Mouse (Mus musculus) stomach, embryonic 16.5 days (tissue): ENCODE results near the gene Pde1c. TPM values are rescaled to one million over a fixed set of nuclear protein-coding genes. Genes with fewer than 3 reads are reported as not detected.

Source experiments
- ATAC-seq: fragments of 200-750 bp; cut with Nextera tagmentation; 2 replicates; pipeline ENCODE4 v1.8.0; 2017; ENCODE audit warnings: moderate number of reproducible peaks, moderate TSS enrichment; ENCODE audit not compliant: insufficient read depth, low FRiP score
- H3K27ac ChIP-seq: fragments of 300-500 bp; sonication (generic); 2 replicates; pipeline ENCODE4 v1.5.1; 2014; ENCODE audit warnings: low read length
- H3K27me3 ChIP-seq: fragments of 300-500 bp; sonication (generic); 2 replicates; pipeline ENCODE4 v1.6.1; 2014; ENCODE audit warnings: low read length, control low read depth, mixed read lengths; ENCODE audit not compliant: control insufficient read depth, insufficient read depth
- H3K36me3 ChIP-seq: fragments of 300-500 bp; sonication (generic); 2 replicates; pipeline ENCODE4 v1.6.1; 2014; ENCODE audit warnings: low read length; ENCODE audit not compliant: control insufficient read depth, insufficient read depth
- H3K4me1 ChIP-seq: fragments of 300-500 bp; sonication (generic); 2 replicates; pipeline ENCODE4 v1.6.1; 2014; ENCODE audit warnings: low read length, control low read depth, mixed read lengths; ENCODE audit not compliant: control insufficient read depth, insufficient read depth
- H3K4me2 ChIP-seq: fragments of 300-500 bp; sonication (generic); 2 replicates; pipeline ENCODE4 v1.6.1; 2014; ENCODE audit warnings: low read depth, low read length, mixed read lengths
- H3K4me3 ChIP-seq: fragments of 300-500 bp; sonication (generic); replicated peaks from 2 replicates; pipeline ENCODE4 v1.5.1; 2014; ENCODE audit warnings: mild to moderate bottlenecking, low read length
- H3K9ac ChIP-seq: fragments of 300-500 bp; sonication (generic); 2 replicates; pipeline ENCODE4 v1.6.1; 2014; ENCODE audit warnings: low read length
- H3K9me3 ChIP-seq: fragments of 300-500 bp; sonication (generic); replicated peaks from 2 replicates; pipeline ENCODE4 v1.6.1; 2016; ENCODE audit warnings: low read length, control low read depth; ENCODE audit not compliant: control insufficient read depth
- WGBS: fragments of 180-500 bp; shearing (Covaris S2); extraction: QIAGEN DNeasy Blood & Tissue Kit; methylation state at CpG from one replicate; pipeline ENCODE4 v1.1.7; 2014; 5-methylcytosine and 5-hydroxymethylcytosine counted together
- polyA plus RNA-seq: library from polyadenylated mRNA; unstranded; fragments of >200 nt; fragmentation: Nextera tagmentation; extraction: Ambion mirVana; gene quantifications from 2 replicates; pipeline ENCODE4 v1.2.1, GENCODE M21; 2015

Gene Pde1c
- polyA plus RNA-seq, 1 experiment from 2014 or later, result 2.7 TPM

DNA sequence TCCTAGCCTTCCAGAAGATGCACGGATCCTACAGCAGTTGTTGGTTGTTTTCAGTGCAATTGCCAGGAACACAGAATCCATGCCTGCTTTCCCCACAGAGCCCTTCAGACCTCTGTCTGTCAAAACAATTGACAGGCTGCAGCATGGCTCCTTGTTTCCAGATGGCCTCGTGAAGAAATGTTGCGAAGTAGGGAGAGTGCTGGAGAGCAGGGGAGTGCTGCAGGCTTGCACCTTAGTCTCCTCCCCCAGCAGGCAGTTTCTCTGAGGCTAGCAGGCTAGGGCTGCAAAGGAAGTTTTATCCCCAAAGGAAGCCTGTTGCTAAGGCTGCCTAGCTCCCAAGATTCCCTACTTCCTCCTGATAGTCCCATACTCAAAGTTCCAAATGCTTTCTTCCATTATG lies 246.1 kb downstream of the Pde1c start:
- H3K9me3 ChIP-seq, result no peaks in the 10 kb centered on the region
- peak; percentile 44; the same call in 1 of the 2 replicates for ATAC-seq
- H3K4me3 ChIP-seq, result no peak overlapping the region
- no peaks in the 10 kb centered on the region for H3K36me3 ChIP-seq
- no peaks in the 10 kb centered on the region for H3K27me3 ChIP-seq
- H3K4me2 ChIP-seq, result no peak overlapping the region
- no peak overlapping the region for H3K9ac ChIP-seq
- H3K4me1 ChIP-seq, result no peaks in the 10 kb centered on the region
- H3K27ac ChIP-seq, result 0 out of 2 replicates have a peak overlapping the region, but pooled peaks have one; percentile 11
- WGBS, result 17% methylated on average over 3 of the region's 3 CpGs

DNA sequence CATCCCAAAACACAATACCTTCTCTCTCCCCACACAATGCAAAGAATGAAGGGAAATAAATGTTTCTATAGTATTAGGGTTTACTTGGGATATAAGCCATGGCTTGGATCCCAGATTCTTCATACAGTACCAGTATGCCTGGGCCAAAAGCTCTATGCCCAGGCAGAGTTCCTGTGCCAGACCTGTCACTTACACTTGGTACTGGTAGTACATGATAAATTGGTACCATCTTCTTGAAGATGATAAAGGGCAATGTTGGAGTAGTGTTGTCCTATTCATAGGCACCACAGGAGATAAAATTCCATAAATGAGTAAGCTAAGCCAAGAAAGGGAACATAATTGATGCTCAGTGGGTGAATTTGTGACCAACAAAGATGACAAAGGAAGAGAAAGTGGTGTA lies 258.6 kb downstream of the Pde1c start:
- Histone ChIP-seq H3K4me2 (no peak overlapping the region), H3K9ac (no peak overlapping the region), H3K4me1 (no peaks in the 10 kb centered on the region), H3K9me3 (no peaks in the 10 kb centered on the region), H3K4me3 (no peak overlapping the region), H3K36me3 (no peaks in the 10 kb centered on the region), H3K27ac (no peak overlapping the region), H3K27me3 (no peaks in the 10 kb centered on the region)
- ATAC-seq, result no peak

DNA sequence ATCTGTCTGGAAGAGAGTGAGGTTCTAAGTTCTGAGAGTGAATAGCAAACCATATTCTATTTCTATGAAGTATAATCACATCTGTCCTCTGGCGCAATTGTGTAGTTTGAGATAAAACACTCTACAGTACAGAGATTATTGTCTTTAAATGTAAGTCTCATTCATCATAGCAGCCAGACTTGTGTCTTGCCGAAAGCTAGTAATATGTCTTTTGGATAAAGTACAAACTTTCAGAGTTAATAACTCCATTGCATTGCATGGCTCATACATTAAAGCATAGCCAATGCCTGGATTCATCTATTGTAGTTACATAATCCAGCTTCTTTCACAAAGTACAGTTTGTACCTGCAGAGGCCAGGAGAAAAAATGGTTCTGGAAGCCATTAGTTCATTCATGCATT lies 262.8 kb downstream of the Pde1c start:
- Histone ChIP-seq H3K4me3 (no peak overlapping the region), H3K36me3 (no peaks in the 10 kb centered on the region), H3K9ac (no peak overlapping the region), H3K9me3 (no peaks in the 10 kb centered on the region), H3K4me1 (no peaks in the 10 kb centered on the region), H3K27ac (no peak overlapping the region), H3K4me2 (no peak overlapping the region), H3K27me3 (no peaks in the 10 kb centered on the region)
- 58% methylated on average over 2 of the region's 2 CpGs for whole genome bisulfite sequencing
- peak; percentile 47; the same call in 1 of the 2 replicates for ATAC-seq

DNA sequence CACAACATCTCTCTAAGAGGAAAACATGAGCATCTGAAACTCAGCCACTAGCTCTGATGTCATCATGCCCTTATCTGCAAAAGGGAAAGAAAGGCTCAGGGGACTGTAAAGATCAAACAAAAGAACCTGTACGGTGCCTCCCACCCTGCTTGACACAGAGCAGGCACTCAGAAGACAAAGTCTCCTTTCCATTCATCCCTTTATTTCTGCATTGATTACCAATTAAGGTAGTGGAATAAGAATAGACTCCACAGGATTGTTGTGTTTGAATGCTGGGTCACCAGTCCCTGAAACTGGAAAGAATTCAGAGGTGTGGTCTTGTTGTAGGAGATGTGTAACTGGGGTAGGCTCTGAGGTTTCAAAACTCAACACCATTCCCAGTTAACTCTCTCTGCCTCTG lies 276.7 kb downstream of the Pde1c start:
- no peaks in the 10 kb centered on the region for H3K27me3 ChIP-seq
- no peaks in the 10 kb centered on the region for H3K9me3 ChIP-seq
- ATAC-seq, result no peak
- H3K27ac ChIP-seq, result no peak overlapping the region
- H3K4me3 ChIP-seq, result no peak overlapping the region
- H3K36me3 ChIP-seq, result no peaks in the 10 kb centered on the region
- WGBS, result 58% methylated on average over 1 of the region's 1 CpGs
- no peaks in the 10 kb centered on the region for H3K4me1 ChIP-seq
- H3K9ac ChIP-seq, result no peak overlapping the region
- no peak overlapping the region for H3K4me2 ChIP-seq

DNA sequence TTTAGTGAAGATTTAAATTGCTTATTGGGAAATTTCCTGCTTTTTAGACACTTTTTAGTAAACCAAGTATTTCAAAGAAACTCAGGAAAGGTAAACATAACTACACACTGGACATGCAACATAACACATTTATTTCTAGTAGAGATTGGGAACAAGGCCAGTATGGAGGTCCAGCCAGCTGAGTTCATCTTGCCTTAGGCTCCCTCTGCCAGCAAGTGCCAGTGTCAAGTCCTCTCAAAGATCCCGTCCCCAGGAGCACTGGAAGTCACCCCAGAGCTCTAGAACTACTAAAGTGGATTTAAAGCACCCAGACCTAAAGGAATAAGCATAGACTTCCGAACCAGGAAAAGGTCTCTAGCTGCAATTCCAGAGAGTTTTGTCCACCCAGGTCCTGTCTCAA lies 279.6 kb downstream of the Pde1c start:
- 67% methylated on average over 2 of the region's 2 CpGs for WGBS
- no peaks in the 10 kb centered on the region for H3K9me3 ChIP-seq
- no peak overlapping the region for H3K27ac ChIP-seq
- no peak overlapping the region for H3K4me2 ChIP-seq
- no peak overlapping the region for H3K4me3 ChIP-seq
- H3K27me3 ChIP-seq, result no peaks in the 10 kb centered on the region
- no peaks in the 10 kb centered on the region for H3K36me3 ChIP-seq
- H3K4me1 ChIP-seq, result no peaks in the 10 kb centered on the region
- ATAC-seq, result no peak
- H3K9ac ChIP-seq, result no peak overlapping the region

DNA sequence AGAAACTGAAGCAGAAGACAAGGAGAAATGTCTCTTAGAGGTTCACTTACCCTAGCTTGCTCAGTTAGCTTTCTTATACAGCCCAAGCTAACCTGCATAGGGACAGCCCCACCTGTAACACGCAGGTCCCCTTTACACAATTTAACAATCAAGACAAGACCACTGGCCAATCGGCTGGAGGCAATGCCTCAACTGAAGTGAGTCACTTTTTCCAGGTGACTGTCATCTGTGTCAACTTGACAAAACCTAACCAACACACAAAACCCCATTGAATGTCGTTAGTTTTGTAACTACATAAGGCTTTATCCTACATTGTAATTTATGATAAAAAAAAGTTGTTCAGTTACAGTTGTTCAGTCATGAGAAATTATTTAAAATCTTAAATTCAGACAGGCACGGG lies 284.1 kb downstream of the Pde1c start:
- Histone ChIP-seq H3K9ac (no peak overlapping the region), H3K27me3 (no peaks in the 10 kb centered on the region), H3K27ac (no peak overlapping the region), H3K36me3 (no peaks in the 10 kb centered on the region), H3K4me2 (no peak overlapping the region), H3K4me1 (no peaks in the 10 kb centered on the region), H3K4me3 (no peak overlapping the region), H3K9me3 (no peaks in the 10 kb centered on the region)
- 80% methylated on average over 4 of the region's 4 CpGs for WGBS
- ATAC-seq, result no peak

DNA sequence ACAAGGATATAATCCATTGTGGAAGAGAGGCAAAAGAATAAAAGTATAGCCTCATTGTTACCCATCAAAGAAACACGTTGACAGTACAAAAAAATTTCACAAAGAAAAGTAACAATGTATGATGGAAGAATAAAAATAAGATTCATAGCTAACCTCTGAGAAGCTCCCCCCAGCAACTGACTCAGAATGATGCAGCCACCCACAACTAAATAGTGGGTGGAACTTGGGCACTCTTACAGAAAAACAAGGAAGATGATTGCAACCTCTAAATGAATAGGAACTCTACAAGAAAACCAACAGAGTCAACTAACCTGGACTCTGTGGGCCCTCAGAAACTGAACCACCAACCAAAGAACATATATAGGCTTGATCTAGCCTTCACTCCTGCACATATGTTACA lies 293.4 kb downstream of the Pde1c start:
- Histone ChIP-seq H3K36me3 (no peaks in the 10 kb centered on the region), H3K4me3 (no peak overlapping the region), H3K9me3 (no peaks in the 10 kb centered on the region), H3K9ac (no peak overlapping the region), H3K4me2 (no peak overlapping the region), H3K27ac (no peak overlapping the region), H3K27me3 (no peaks in the 10 kb centered on the region), H3K4me1 (no peaks in the 10 kb centered on the region)
- 80% methylated on average over 1 of the region's 1 CpGs for WGBS
- ATAC-seq, result no peak

DNA sequence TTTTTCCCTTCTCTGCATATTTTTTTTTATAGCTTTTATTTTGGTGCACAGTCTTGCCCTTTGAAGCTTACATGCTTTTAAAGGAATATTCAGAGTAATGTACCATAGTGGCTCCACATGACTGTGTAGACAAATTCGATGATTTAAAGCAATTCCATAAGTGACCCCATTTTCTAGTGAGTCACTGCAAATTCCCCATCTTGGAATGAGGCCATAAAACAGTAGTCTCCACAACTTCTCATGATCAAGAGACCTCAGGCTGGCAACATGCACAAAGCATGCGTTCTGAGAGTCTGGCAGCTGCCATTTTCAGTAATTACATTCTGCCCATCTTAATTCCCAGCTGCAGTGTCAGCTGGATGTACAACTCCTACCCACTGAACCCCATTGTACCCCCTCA lies 297.2 kb downstream of the Pde1c start:
- no peaks in the 10 kb centered on the region for H3K4me1 ChIP-seq
- H3K9me3 ChIP-seq, result no peaks in the 10 kb centered on the region
- H3K4me3 ChIP-seq, result no peak overlapping the region
- no peaks in the 10 kb centered on the region for H3K36me3 ChIP-seq
- no peak overlapping the region for H3K27ac ChIP-seq
- WGBS, result 69% methylated on average over 2 of the region's 2 CpGs
- no peak overlapping the region for H3K4me2 ChIP-seq
- ATAC-seq, result no peak
- H3K27me3 ChIP-seq, result no peaks in the 10 kb centered on the region
- no peak overlapping the region for H3K9ac ChIP-seq

DNA sequence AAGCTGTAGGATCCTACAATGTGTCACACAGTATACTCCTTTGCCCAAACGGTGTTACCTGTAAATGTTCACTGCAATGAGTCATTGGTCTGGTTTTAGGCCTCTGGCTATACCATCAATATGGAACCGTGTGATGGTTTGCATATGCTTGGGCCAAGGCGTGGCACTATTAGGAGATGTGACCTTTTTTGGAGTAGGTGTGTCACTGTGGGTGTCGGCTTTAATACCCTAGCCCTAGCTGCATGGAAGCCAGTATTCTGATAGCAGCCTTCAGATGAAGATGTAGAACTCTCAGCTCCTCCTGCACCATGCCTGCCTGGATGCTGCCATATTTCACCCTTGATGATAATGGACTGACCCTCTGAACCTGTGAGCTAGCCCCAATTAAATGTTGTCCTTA lies 304.4 kb downstream of the Pde1c start:
- no peaks in the 10 kb centered on the region for H3K9me3 ChIP-seq
- H3K27me3 ChIP-seq, result no peaks in the 10 kb centered on the region
- H3K9ac ChIP-seq, result no peak overlapping the region
- ATAC-seq, result no peak
- no peaks in the 10 kb centered on the region for H3K36me3 ChIP-seq
- H3K27ac ChIP-seq, result no peak overlapping the region
- WGBS, result 84% methylated on average over 4 of the region's 4 CpGs
- no peak overlapping the region for H3K4me2 ChIP-seq
- no peak overlapping the region for H3K4me3 ChIP-seq
- no peaks in the 10 kb centered on the region for H3K4me1 ChIP-seq

DNA sequence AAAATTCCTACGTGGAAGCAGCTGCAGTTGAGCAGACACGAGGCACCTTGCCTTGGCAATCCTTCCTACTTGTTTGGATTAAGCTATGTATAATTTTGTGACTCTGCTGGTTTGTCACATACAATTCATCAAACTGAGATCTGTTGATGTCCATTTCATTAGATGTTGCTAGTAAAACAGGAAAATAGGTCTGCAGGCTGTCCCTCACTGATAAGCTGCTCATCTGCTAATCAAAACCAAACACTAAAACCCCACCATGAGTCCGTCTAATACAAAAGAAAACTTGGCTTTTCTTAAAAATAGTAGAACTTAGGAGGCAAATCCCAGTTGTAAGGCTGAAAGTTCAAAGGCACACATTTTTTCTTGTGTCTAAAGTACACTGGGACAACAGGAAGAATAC lies 308.8 kb downstream of the Pde1c start:
- no peak overlapping the region for H3K9ac ChIP-seq
- no peak overlapping the region for H3K4me3 ChIP-seq
- WGBS, result 47% methylated on average over 3 of the region's 3 CpGs

More for the DNA sequence above, 308.8 kb downstream of the Pde1c start:
- no peaks in the 10 kb centered on the region for H3K9me3 ChIP-seq
- no peak overlapping the region for H3K27ac ChIP-seq
- no peaks in the 10 kb centered on the region for H3K36me3 ChIP-seq
- H3K4me2 ChIP-seq, result no peak overlapping the region
- H3K4me1 ChIP-seq, result no peaks in the 10 kb centered on the region
- ATAC-seq, result no peak
- no peaks in the 10 kb centered on the region for H3K27me3 ChIP-seq
